Mouse (Mus musculus) urinary bladder, adult 2 months (tissue): Measurements from ENCODE around the gene Mapk8ip3. TPM values are rescaled to one million over a fixed set of nuclear protein-coding genes. Genes with fewer than 3 reads are reported as not detected.
A peak's percentile ranks its signal among the peaks of the same experiment; 100 is the strongest.
"Not testable (repeated sequence)": the region's sequence is repeated elsewhere in the genome, so short reads cannot be mapped to it uniquely, and the experiment has no call there.

Experiments
- DNase-seq: peaks from one replicate; pipeline ENCODE4 v3.0.0; 2022; ENCODE audit warnings: low spot score
- polyA plus RNA-seq: library from polyadenylated mRNA; depleted of rRNA; stranded (reverse); fragments of >200 nt; gene quantifications from 2 replicates; pipeline ENCODE4 v1.2.3, GENCODE M21; 2012; rRNA removed

Mapk8ip3 gene
- polyA plus RNA-seq = 86.0 and 88.1 TPM in 2 replicates

- peak; percentile 91 for DNase-seq
These were observed at the start of gene Mapk8ip3 for GRCm38 (mm10) chr17:24936259-24937237. Gene Mapk8ip3 (minus strand): TSS chr17:24936977.

- DNase-seq = peak; percentile 91
These were observed 24.3 kb upstream of the Mapk8ip3 start for GRCm38 (mm10) chr17:24960852-24961715.

DNA sequence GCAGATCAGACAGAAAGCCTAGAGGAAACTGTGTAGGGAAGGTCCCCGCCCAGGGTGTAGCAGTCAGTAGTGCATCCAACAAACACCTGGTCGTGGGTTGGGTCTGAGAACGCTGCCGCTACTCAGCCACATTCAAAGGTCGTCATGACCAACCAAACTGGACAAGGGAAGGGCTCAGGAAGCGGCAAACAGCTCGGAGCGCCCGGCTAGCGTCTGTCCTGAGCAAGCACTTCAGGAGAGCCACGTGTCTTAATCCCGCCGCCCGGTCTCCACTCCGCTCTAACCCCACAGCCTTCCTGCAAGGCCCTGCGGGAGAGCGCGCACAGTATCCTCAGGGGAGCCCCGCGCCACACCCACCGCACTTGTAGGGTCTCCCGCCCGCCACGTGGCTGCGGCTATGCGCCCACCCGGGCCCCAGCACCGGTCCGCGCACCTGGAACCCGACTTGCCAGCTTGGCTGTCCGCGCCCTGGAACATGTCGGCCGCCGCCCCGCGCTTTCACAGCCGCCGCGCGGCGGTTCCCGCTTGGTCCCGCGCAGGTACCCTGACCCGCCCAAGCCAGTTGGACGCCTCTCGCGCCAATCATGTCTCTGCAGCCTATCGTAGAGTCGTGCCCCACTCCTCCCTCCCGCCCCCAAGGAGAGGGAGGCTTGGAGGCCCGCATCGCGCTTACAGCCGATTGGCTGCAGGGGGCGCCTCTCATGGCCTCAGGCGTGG lies 23.5 kb upstream of the Mapk8ip3 start, which contains the start of gene Jpt2:
Jpt2 (minus strand) TSS at position 555 of the 717 bp plus-strand sequence.
- no peak for DNase-seq

- no peak for DNase-seq
These were observed 22.6 kb upstream of the Mapk8ip3 start for GRCm38 (mm10) chr17:24959371-24959770.

GRCm38 (mm10) chr17:24953291-24953690 lies 16.5 kb upstream of the Mapk8ip3 start:
- no peak for DNase-seq

DNA sequence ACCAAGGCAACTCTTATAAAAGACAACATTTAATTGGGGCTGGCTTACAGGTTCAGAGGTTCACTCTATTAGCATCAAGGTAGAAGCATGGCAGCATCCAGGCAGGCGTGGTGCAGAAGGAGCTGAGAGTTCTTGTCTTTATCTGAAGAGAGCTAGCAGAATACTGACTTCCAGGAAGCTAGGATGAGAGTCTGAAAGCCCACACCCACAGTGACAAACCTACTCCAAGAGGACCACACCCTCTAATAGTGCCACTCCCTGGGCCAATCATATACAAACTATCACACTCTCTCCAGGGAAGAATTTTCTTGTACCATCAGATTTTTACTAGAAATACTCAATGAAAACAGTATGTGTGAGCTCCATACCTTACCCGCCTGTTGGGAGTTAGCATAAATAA lies 13.9 kb upstream of the Mapk8ip3 start:
- no peak for DNase-seq

DNA sequence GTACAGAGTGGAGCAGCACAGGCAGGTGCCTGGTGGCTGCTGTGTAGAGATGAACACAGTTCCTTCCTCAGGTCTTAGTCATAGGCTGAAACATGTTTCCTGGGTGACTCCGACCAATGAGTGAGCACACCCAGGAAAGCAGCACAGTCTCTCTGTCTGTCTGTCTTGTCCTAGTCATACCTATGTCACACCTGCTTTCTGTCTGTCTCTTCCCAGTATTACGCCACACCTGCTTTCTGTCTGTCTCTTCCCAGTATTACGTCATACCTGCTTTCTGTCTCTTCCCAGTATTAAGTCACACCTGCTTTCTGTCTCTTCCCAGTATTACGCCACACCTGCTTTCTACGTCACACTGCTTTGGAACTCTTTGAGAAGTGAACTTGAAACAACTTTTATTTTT lies 11.4 kb upstream of the Mapk8ip3 start:
- DNase-seq = no peak

GRCm38 (mm10) chr17:24943589-24943988 lies 6.8 kb upstream of the Mapk8ip3 start:
- not testable (repeated sequence) for DNase-seq

DNA sequence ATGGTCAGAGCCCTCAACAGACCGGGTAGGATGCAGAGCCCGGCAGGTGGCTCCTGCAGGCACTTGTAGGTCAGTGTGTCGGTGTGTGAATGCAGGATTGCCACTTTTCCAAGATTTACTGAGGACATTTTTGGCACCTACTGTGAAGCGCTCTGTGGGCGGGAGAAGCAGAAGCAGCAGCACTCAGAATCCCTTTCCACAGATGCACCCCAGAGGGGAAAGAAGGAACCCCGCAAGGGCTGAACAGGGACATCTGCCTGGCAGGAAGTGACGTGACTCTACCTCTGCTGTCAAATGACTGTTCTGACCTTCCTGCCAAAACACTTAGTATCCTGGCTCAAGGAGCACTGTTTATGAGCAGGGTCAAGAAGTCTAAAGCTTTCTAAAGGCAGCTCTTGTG lies 6.3 kb upstream of the Mapk8ip3 start:
- DNase-seq = no peak

DNA sequence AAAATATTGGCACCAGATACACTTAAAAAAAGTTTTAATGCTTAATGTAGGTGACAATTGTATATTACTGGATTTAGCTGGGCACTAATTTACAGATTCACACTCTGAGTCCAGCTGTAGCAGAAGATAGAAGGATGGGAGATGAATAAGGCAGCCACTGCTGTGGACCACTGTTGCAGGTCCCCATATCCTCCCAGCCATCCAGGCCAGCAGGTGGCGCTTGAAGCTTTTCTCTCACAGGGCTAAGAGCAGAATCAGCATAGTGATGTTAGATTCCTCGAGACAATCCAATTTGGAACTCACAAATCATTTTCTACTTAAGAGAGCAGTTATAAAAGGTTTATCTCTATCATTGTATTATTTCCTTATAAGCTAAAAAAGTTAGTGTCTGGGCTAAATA lies 5.7 kb upstream of the Mapk8ip3 start:
- DNase-seq = not testable (repeated sequence)

DNA sequence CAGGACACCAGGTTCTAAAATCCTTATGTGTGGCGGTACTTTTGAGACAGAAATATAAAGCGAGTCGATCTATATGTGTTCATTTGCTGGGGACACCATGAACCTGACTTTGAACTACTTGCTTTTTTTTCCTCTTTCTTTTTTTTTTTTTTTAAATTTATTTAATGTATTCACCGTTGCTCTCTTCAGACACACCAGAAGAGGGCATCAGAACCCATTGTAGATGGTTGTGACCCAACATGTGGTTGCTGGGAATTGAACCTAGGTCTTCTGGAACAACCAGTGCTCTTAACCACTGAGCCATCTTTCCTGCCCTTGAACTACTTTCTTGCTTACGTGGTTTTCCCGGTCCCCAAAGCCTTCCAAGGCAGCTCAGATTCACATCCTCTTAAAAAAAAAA lies 489 bp upstream of the Mapk8ip3 start:
- no peak for DNase-seq

GRCm38 (mm10) chr17:24935666-24936065 lies 1.1 kb downstream of the Mapk8ip3 start:
- no peak for DNase-seq

GRCm38 (mm10) chr17:24934926-24935325 lies 1.9 kb downstream of the Mapk8ip3 start:
- DNase-seq = no peak

DNA sequence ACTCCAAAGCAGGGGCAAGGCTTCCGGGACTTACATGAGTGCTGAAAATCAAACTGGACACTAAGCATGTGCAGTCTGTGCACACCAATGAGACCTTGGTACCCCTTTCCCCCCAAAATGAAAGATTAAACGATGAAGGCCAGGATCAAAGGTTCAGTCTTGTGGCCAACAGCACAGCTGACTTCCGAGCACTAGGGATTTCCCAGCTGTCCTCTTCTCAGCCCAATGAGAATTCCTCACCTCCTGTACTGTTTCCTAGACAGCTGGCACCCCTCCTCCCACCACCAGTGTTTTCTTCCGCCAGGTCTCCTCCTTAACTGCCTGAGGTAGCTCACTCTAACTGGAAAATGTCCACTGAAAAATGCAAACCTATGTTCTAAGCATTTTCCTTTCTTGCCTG lies 3.6 kb downstream of the Mapk8ip3 start:
- no peak for DNase-seq

- DNase-seq = no peak
These were observed 4.3 kb downstream of the Mapk8ip3 start for GRCm38 (mm10) chr17:24932431-24932830.

DNA sequence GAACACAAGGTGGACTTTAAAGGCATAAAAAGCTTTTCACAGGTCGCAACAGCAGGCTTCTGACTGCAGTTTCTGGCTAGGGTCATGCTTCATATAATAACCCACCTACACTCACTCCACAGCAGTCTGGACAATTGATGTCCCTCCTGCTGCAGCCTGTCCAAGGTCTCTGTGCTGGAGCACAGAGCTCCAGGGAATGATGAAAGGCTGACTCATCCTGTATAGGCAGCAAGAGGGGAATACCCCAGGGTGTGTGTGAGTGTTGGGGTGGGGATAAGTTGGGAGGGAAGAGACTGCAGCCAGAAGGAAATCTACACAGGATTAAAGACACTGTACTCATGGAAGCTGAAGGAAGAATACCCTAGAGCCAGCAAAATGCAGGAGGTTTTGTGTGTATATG lies 7.3 kb downstream of the Mapk8ip3 start:
- no peak for DNase-seq

DNA sequence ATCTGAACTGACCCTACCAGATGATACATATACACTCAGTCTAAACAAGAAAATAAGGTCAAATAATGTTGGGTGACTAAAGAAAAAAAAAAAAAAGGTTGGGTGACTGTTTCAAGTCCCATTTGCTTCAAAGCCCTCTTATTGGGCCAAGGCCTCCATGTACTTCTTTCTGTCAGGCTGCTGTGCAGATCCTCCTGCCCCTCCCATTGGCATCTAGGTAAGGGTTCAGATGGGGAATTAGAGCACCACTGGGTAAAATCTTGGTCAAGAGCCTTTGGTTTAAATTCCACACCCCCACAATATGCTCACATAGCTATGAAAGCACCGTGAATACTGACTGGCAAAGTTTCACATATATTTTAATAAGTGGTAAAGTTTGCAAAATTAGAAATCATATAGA lies 13.5 kb downstream of the Mapk8ip3 start:
- no peak for DNase-seq

- DNase-seq = no peak
These were observed 22.8 kb downstream of the Mapk8ip3 start for GRCm38 (mm10) chr17:24913984-24914383.

- no peak for DNase-seq
These were observed 29.2 kb downstream of the Mapk8ip3 start for GRCm38 (mm10) chr17:24907591-24907990.

GRCm38 (mm10) chr17:24903767-24904166 lies 33.0 kb downstream of the Mapk8ip3 start:
- no peak for DNase-seq

DNA sequence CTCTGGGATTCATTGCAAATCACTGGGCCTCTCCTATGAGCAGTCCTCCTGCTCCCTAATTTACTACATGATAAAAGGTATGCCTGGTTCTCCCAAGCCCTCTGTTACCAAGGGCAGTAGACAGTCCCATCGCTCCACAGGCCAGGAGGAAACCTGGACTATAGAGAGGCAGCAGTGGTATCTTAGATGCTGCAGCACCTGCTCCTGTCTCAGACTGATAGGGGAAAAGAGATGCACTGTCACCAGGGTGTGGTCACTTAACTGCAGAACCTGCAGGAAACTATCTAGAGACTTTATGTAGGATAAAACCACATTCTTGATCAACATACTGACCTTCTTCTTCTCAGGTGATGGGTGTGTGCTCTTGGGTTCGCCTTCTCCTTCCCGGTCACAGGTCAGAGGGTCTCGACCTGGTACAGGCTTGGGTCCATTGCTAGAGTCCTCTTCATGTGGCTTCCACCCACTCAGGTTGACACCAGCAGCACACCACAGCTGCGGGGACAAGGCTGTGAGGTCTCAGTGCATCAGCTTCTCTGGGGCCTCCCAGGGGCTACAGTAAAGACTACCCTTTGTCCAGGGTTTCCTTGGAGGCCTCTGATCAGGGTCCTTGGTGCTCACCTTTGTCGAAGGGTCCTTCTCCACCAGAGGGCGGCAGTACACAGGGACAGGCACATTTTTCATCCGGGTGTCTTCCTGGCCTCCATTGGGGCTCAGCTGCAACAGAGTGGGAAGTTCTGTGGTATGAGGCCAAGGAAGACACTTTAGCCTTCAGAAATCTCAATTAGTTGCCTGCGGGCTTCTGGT lies 33.9 kb downstream of the Mapk8ip3 start:
- no peak for DNase-seq
